Mouse (Mus musculus) forebrain, embryonic 11.5 days (tissue): ENCODE measurements around the gene Zfhx3. TPM values are rescaled to one million over a fixed set of nuclear protein-coding genes. Genes with fewer than 3 reads are reported as not detected.

ENCODE experiments used
- ATAC-seq: fragments of 200-750 bp; cut with Nextera tagmentation; replicated peaks from 2 replicates; pipeline ENCODE4 v1.8.0; 2017; ENCODE audit warnings: moderate TSS enrichment; ENCODE audit not compliant: low FRiP score
- DNase-seq: peaks from one replicate; pipeline ENCODE4 v3.0.0-alpha.2; 2017; ENCODE audit warnings: low spot score
- H3K27ac ChIP-seq: fragments of 300-500 bp; sonication (generic); 2 replicates; pipeline ENCODE4 v1.5.1; 2014; ENCODE audit warnings: low read depth, low read length
- H3K27me3 ChIP-seq: fragments of 300-500 bp; sonication (generic); 2 replicates; pipeline ENCODE4 v1.6.1; 2014; ENCODE audit warnings: mild to moderate bottlenecking, low read length, mixed read lengths; ENCODE audit not compliant: control insufficient read depth, insufficient read depth
- H3K36me3 ChIP-seq: fragments of 300-500 bp; sonication (generic); 2 replicates; pipeline ENCODE4 v1.6.1; 2014; ENCODE audit warnings: mild to moderate bottlenecking, low read length, moderate library complexity, mixed read lengths; ENCODE audit not compliant: control insufficient read depth, insufficient read depth
- H3K4me1 ChIP-seq: fragments of 300-500 bp; sonication (generic); replicated peaks from 2 replicates; pipeline ENCODE4 v1.6.1; 2014; ENCODE audit warnings: low read length, mixed read lengths; ENCODE audit not compliant: control insufficient read depth, insufficient read depth
- H3K4me2 ChIP-seq: fragments of 300-500 bp; sonication (generic); 2 replicates; pipeline ENCODE4 v1.6.1; 2014; ENCODE audit warnings: low read depth, mild to moderate bottlenecking, low read length, moderate library complexity, mixed read lengths; ENCODE audit not compliant: severe bottlenecking
- H3K4me3 ChIP-seq: fragments of 300-500 bp; sonication (generic); 2 replicates; pipeline ENCODE4 v1.5.1; 2014; ENCODE audit warnings: low read depth, low read length
- H3K9ac ChIP-seq: fragments of 300-500 bp; sonication (generic); 2 replicates; pipeline ENCODE4 v1.6.1; 2014; ENCODE audit warnings: low read length
- H3K9me3 ChIP-seq: fragments of 300-500 bp; sonication (generic); 2 replicates; pipeline ENCODE4 v1.6.1; 2016; ENCODE audit warnings: low read length, mixed read lengths; ENCODE audit not compliant: control insufficient read depth
- WGBS: fragments of 180-500 bp; shearing (Covaris S2); extraction: QIAGEN DNeasy Blood & Tissue Kit; methylation state at CpG from one replicate; pipeline ENCODE4 v1.1.7; 2014; 5-methylcytosine and 5-hydroxymethylcytosine counted together
- polyA plus RNA-seq: library from polyadenylated mRNA; unstranded; fragments of >200 nt; fragmentation: Nextera tagmentation; extraction: Ambion mirVana; gene quantifications from 2 replicates; pipeline ENCODE4 v1.2.1, GENCODE M21; 2014

The Zfhx3 gene
- polyA plus RNA-seq, 1 experiment from 2014 or later, result 22.9 TPM

DNA sequence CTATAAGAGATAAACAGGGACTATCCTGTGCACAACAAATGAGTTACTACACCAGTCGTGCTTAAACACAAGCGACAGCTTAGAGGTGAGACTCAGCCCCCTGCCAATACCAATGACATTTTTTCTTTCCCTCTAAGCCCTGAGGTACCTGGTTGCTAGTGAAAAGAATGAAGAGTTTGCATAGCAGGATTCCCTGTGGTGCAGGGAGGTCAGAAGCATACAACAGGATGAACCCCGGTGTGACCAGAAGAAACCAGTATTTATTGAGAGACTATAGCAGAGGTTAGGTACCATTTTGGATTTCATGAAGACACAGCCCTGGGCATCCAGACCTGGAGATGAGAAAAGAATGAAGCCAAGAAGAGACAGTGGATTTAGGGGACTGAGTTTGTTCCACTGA, 498.0 kb downstream of the Zfhx3 start:
- Histone ChIP-seq H3K4me1 (no peaks in the 10 kb centered on the region), H3K9ac (no peak overlapping the region), H3K4me3 (no peak overlapping the region), H3K9me3 (no peaks in the 10 kb centered on the region), H3K27ac (no peak overlapping the region), H3K27me3 (peaks cover 10% of the 10 kb centered on the region), H3K4me2 (no peak overlapping the region), H3K36me3 (no peaks in the 10 kb centered on the region)
- DNase-seq, result no peak
- WGBS, result 67% methylated on average over 3 of the region's 3 CpGs
- no peak for ATAC-seq

- Histone ChIP-seq H3K27ac (peak overlapping the region; percentile 25; the same call in 1 of the 2 replicates), H3K4me3 (no peak overlapping the region), H3K4me1 (peaks cover 8% of the 10 kb centered on the region; the same call in 1 of the 2 replicates), H3K9ac (no peak overlapping the region), H3K4me2 (peak overlapping the region; percentile 3; the same call in 1 of the 2 replicates), H3K27me3 (peaks cover 8% of the 10 kb centered on the region), H3K36me3 (no peaks in the 10 kb centered on the region), H3K9me3 (no peaks in the 10 kb centered on the region)
- DNase-seq (peak; percentile 77), ATAC-seq (peak; percentile 82)
- WGBS, result 9% methylated on average over 8 of the region's 8 CpGs
Measured at GRCm38 (mm10) chr8:108450847-108451246, 508.4 kb downstream of the Zfhx3 start.

- Histone ChIP-seq H3K9me3 (peaks cover 11% of the 10 kb centered on the region), H3K4me1 (peaks cover 8% of the 10 kb centered on the region; the same call in 1 of the 2 replicates), H3K4me2 (no peak overlapping the region), H3K36me3 (no peaks in the 10 kb centered on the region), H3K27ac (peak overlapping the region; percentile 61; the same call in 1 of the 2 replicates), H3K9ac (no peak overlapping the region), H3K27me3 (no peaks in the 10 kb centered on the region), H3K4me3 (no peak overlapping the region)
- WGBS, result 31% methylated on average over 18 of the region's 18 CpGs
- peak; percentile 88 for ATAC-seq
- peak; percentile 67 for DNase-seq
Measured at GRCm38 (mm10) chr8:108454561-108455311, 512.3 kb downstream of the Zfhx3 start.

GRCm38 (mm10) chr8:108466653-108467052, 524.2 kb downstream of the Zfhx3 start:
- no peaks in the 10 kb centered on the region for H3K36me3 ChIP-seq
- H3K4me2 ChIP-seq, result no peak overlapping the region
- no peaks in the 10 kb centered on the region for H3K27me3 ChIP-seq
- H3K27ac ChIP-seq, result no peak overlapping the region
- 54% methylated on average over 5 of the region's 6 CpGs for WGBS
- DNase-seq (no peak), ATAC-seq (no peak)
- H3K4me1 ChIP-seq, result peaks cover 9% of the 10 kb centered on the region; the same call in 1 of the 2 replicates
- H3K4me3 ChIP-seq, result no peak overlapping the region
- H3K9me3 ChIP-seq, result no peaks in the 10 kb centered on the region
- no peak overlapping the region for H3K9ac ChIP-seq

DNA sequence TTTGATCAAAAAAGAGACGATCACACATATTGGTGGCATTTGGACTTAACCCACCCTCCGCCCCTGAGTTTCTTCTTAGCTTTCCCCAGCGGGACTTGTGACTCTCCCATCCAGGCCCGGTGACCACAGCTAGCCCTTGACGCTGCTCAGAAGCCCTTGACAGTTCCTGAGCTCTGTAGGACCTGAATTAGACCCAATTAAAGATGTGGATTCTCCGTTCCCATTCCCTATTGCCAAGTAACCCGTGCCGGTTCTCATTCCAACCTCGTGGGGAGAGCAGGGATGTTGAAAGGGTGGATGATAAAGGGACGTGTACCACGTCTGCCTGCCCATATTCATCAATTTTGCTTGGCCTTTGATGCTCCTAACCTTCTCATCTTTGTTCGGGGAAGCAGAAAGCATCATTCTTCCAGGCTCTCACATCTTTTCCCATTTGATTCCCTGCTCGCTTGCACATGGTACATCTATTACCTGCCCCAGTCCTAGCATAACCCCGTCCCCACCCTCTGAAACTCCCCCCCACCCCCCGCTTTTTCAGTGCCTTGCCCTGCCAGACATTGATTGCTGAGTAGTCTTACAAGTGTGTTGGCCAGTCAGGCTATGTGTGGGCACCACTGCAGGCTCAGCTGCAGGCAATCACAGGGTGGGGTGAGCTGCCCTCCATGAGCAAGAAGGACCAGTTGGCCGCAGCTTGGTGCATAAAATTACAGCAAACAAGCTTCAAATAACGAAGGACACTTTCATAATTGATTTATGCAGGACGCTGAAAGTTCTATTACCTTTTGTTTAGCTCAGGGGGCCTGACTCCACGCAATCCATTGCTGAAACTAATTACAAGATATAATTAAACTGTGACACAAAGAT, 525.0 kb downstream of the Zfhx3 start:
- peaks cover 9% of the 10 kb centered on the region; the same call in 1 of the 2 replicates for H3K4me1 ChIP-seq
- ATAC-seq (no peak), DNase-seq (no peak)
- no peak overlapping the region for H3K9ac ChIP-seq
- H3K4me3 ChIP-seq, result no peak overlapping the region
- 66% methylated on average over 19 of the region's 19 CpGs for WGBS
- no peak overlapping the region for H3K4me2 ChIP-seq
- no peaks in the 10 kb centered on the region for H3K36me3 ChIP-seq
- H3K9me3 ChIP-seq, result no peaks in the 10 kb centered on the region
- H3K27me3 ChIP-seq, result no peaks in the 10 kb centered on the region
- 0 out of 2 replicates have a peak overlapping the region, but pooled peaks have one; percentile 6 for H3K27ac ChIP-seq

GRCm38 (mm10) chr8:108470269-108470668, 527.8 kb downstream of the Zfhx3 start:
- H3K27me3 ChIP-seq, result no peaks in the 10 kb centered on the region
- no peak overlapping the region for H3K9ac ChIP-seq
- no peak overlapping the region for H3K4me2 ChIP-seq
- H3K9me3 ChIP-seq, result no peaks in the 10 kb centered on the region
- peaks cover 9% of the 10 kb centered on the region; the same call in 1 of the 2 replicates for H3K4me1 ChIP-seq
- ATAC-seq (no peak), DNase-seq (no peak)
- 87% methylated on average over 3 of the region's 3 CpGs for WGBS
- no peak overlapping the region for H3K27ac ChIP-seq
- H3K4me3 ChIP-seq, result no peak overlapping the region
- no peaks in the 10 kb centered on the region for H3K36me3 ChIP-seq

- H3K4me1 ChIP-seq, result no peaks in the 10 kb centered on the region
- no peak overlapping the region for H3K4me2 ChIP-seq
- H3K27ac ChIP-seq, result no peak overlapping the region
- H3K9ac ChIP-seq, result no peak overlapping the region
- no peaks in the 10 kb centered on the region for H3K36me3 ChIP-seq
- H3K9me3 ChIP-seq, result no peaks in the 10 kb centered on the region
- H3K4me3 ChIP-seq, result no peak overlapping the region
- ATAC-seq, result no peak
- no peaks in the 10 kb centered on the region for H3K27me3 ChIP-seq
- 92% methylated on average over 10 of the region's 10 CpGs for WGBS
- DNase-seq, result no peak
Measured at GRCm38 (mm10) chr8:108474556-108474955, 532.1 kb downstream of the Zfhx3 start.

DNA sequence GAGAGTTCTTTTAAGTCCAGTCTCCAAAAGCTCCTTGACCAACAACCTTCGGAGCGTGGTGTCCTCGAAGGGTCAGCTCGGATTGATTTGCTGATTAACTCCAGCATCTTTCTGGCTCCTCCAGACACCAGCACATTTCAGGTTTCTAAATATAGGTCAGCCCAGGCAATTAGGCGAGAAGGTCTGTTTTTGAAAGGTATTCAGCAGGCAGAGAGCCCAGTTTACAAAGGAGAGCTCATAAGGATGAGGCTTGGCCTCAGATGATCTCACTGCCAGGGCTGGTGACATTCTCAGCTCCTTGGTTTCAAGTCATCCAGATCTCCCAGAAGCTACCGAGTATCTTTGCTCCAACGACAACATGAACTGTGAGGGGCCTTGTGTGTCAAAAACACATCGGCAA, 535.7 kb downstream of the Zfhx3 start:
- Histone ChIP-seq H3K4me2 (no peak overlapping the region), H3K9me3 (no peaks in the 10 kb centered on the region), H3K36me3 (no peaks in the 10 kb centered on the region), H3K27me3 (no peaks in the 10 kb centered on the region), H3K27ac (no peak overlapping the region), H3K4me1 (no peaks in the 10 kb centered on the region; the same call in 1 of the 2 replicates), H3K9ac (no peak overlapping the region), H3K4me3 (no peak overlapping the region)
- 90% methylated on average over 8 of the region's 8 CpGs for WGBS
- ATAC-seq, result no peak
- no peak for DNase-seq
